Mouse (Mus musculus) adipocyte (in vitro differentiated cells): ENCODE data around the gene Amy2a3.
"Not testable (repeated sequence)": the region's sequence is repeated elsewhere in the genome, so short reads cannot be mapped to it uniquely, and the experiment has no call there.

Source experiments
- DNase-seq: peaks from one replicate; pipeline ENCODE4 v3.0.0-alpha.2; 2016; ENCODE audit warnings: low spot score

The Amy2a3 gene

GRCm38 (mm10) chr3:113323952-113324351 is at the start of gene Amy2a3:
TSS of gene Amy2a3 (minus strand) at chr3:113324052.
- DNase-seq: not testable (repeated sequence)

DNA sequence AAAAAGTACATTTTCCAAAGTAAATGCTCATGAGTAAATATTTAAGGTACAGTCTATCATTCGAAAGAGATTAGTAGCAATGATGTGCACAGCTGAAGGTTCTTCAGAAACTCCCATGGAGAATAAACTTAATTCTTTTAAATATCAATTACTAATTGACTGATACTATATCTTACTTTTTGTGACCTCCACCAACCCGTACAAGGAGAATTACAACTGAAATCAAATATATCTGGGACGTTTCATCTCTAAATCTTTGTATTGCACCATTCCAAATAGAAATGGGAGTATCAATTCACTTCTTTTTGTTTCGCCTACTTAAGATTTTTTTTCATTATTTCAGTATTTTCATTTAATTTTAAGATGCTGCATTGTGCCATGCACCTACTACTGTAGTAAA is 32.7 kb upstream of the Amy2a3 start, which contains the start of gene Amy2a2:
TSS of gene Amy2a2 (minus strand) at position 101 of the 400 bp plus-strand sequence.
- DNase-seq: not testable (repeated sequence)

DNA sequence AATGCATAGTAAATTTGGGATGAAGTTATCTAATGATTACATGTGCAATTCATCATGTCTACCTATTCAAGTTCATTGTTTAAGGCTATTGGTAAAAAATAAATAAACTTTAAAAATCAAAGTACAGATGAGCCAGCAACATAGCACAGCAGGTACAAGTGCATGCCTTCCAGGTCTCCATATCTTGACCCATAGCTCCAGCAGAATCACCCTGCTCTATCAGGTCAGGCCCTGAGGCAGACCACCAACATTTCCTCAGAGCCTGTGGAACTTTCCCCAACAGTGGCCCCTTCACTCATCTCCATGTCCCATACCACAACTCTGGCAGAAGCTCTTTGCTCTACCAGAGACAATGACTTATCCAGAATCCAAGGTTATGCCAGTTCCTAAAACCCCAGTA is 21.6 kb upstream of the Amy2a3 start:
- not testable (repeated sequence) for DNase-seq

- not testable (repeated sequence) for DNase-seq
Measured at GRCm38 (mm10) chr3:113312937-113313336, 10.9 kb downstream of the Amy2a3 start.

DNA sequence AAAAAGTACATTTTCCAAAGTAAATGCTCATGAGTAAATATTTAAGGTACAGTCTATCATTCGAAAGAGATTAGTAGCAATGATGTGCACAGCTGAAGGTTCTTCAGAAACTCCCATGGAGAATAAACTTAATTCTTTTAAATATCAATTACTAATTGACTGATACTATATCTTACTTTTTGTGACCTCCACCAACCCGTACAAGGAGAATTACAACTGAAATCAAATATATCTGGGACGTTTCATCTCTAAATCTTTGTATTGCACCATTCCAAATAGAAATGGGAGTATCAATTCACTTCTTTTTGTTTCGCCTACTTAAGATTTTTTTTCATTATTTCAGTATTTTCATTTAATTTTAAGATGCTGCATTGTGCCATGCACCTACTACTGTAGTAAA is 32.5 kb downstream of the Amy2a3 start, which contains the start of gene Amy2a4:
TSS of gene Amy2a4 (minus strand) at position 101 of the 400 bp plus-strand sequence.
- not testable (repeated sequence) for DNase-seq

DNA sequence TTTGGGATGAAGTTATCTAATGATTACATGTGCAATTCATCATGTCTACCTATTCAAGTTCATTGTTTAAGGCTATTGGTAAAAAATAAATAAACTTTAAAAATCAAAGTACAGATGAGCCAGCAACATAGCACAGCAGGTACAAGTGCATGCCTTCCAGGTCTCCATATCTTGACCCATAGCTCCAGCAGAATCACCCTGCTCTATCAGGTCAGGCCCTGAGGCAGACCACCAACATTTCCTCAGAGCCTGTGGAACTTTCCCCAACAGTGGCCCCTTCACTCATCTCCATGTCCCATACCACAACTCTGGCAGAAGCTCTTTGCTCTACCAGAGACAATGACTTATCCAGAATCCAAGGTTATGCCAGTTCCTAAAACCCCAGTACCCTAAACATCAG is 43.6 kb downstream of the Amy2a3 start:
- not testable (repeated sequence) for DNase-seq

- not testable (repeated sequence) for DNase-seq
Measured at GRCm38 (mm10) chr3:113279586-113279985, 44.3 kb downstream of the Amy2a3 start.
